Mouse (Mus musculus): Measurements from ENCODE around the gene Txnip.
"Not testable (repeated sequence)": the region's sequence is repeated elsewhere in the genome, so short reads cannot be mapped to it uniquely, and the experiment has no call there.

The Txnip gene

DNA sequence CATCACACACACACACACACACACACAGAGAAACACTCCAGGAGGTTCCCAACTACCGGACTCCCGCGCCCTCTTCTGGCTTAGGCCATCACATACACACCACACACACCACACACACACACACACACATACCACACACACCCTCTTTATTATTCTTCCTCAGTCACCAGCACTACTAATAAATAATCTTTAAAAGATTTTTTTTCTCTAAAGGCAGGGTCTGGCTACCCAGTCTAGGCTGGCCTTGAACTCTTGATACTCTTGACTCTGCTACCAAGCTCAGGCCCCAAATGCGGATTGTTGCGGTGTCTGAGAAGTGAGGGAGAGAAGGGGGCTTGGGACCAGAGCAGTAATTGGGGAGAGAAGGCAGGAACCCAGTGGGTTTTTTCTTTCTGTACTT lies 37.1 kb downstream of the Txnip start:
- DNase-seq (ENCODE audit: low spot score) = no peak

GRCm38 (mm10) chr3:96595661-96596060 lies 37.9 kb downstream of the Txnip start:
- no peak for DNase-seq (ENCODE audit: low spot score)

DNA sequence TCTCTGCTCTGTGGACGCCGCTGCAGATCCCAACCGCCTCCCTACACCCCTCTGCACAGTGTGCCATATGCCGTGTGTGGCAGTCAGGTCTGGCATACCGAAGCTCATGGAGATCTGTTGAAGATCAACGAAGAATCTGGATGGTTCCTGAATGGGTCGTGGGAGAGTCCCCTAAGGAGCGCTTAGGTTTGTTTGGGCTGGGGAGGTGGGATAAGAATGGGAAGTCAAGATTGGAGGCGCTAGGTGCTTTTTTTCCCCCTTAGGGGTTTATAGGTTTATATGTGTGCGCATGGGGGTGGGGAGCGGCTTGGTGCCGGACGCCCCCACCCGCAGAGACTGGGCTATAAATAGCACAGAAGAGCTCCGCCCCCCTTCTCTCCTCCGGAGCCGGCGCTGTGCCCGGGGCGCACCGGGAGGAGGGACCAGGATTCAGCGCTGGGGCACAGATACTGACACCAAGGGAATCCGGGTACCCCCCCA lies 38.5 kb downstream of the Txnip start, which contains the start of gene Ankrd34a:
Gene Ankrd34a, plus strand, starts transcription at position 409 of the 480 bp plus-strand sequence.
- no peak for DNase-seq (ENCODE audit: low spot score)

GRCm38 (mm10) chr3:96596855-96597254 lies 39.1 kb downstream of the Txnip start:
- DNase-seq (ENCODE audit: low spot score) = no peak

DNA sequence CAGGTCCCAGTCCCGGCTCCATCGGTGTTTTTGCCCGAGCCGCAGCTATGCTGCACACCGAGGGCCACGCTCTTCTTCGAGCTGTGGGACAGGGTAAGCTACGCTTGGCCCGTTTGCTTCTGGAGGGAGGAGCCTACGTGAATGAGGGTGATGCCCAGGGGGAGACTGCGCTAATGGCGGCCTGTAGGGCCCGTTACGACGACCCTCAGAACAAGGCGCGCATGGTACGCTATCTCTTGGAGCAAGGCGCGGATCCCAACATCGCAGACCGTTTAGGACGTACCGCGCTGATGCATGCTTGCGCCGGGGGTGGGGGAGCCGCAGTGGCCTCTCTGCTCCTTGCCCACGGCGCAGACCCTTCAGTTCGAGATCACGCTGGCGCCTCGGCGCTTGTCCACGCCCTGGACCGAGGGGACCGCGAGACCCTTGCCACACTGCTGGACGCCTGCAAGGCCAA lies 39.7 kb downstream of the Txnip start:
- DNase-seq (ENCODE audit: low spot score) = no peak

- DNase-seq (ENCODE audit: low spot score) = peak; percentile 52
These were observed 40.7 kb downstream of the Txnip start for GRCm38 (mm10) chr3:96598156-96599068.

DNA sequence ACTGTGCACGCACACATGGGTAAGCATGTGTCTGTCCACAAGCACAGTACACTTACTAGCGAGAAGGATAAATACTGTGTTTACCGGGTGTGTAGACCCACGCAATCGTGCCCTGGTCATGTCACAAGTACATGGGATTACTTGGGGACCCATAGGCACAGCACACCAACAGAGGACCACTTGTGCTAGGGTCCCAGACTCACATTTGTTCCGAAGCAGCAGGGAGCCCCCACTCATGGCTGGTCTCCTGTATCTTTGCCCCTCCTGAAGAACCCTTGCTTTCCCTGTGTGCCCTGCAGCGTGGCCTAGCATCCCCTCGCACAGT lies 41.3 kb downstream of the Txnip start:
- DNase-seq (ENCODE audit: low spot score) = no peak

DNA sequence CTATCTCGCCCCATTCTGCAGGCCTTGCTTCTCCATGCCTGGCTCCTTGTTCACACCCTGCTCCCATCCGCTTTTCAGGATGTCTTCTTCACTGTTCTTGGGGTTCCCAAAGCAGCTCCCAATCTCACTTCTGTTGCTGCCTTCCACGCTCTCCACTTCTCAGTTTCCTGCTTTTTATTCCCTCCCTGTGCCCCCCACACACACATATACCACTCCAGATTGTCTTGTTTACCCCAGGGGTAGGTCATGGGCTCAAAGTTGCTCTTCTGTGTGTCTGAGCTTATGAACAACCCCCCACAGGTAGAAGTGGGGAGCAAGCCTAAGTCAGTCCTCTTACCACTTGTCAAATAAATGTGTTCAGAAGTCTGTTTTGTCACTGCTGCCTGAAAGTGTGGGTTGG lies 41.7 kb downstream of the Txnip start:
- DNase-seq (ENCODE audit: low spot score) = no peak

GRCm38 (mm10) chr3:96600639-96601250 lies 43.0 kb downstream of the Txnip start, which contains the start of gene Lix1l:
Lix1l (plus strand) TSS chr3:96601149.
- peak; percentile 78 for DNase-seq (ENCODE audit: low spot score)

DNA sequence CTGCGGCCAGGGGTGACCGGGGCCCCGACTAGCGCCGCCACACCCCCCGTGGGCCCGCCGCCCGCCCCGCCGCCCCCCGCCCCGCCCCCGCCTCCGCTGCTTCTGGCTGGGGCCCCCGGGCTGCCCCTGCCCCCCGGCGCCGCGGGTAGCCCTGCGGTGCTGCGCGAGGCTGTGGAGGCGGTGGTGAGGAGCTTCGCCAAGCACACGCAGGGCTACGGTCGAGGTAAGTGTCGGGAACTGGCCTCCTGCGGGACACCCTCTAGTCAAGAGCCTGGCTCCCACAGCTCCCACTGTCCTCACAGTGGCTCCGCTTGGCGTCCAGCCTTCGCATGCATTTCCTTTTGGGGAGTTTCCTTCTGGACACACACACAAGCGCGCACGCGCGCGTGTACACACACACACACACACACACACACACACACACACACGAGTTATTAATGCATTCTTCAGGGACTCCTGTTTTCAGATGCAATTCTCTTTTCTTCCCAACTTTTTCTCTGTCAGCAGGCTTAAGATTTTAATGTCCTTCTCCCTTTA lies 43.6 kb downstream of the Txnip start:
- DNase-seq (ENCODE audit: low spot score) = peak; percentile 26

GRCm38 (mm10) chr3:96601941-96602703 lies 44.4 kb downstream of the Txnip start:
- DNase-seq (ENCODE audit: low spot score) = no peak

GRCm38 (mm10) chr3:96602704-96603084 lies 44.9 kb downstream of the Txnip start:
- no peak for DNase-seq (ENCODE audit: low spot score)

- DNase-seq (ENCODE audit: low spot score) = no peak
These were observed 45.6 kb downstream of the Txnip start for GRCm38 (mm10) chr3:96603311-96603710.

DNA sequence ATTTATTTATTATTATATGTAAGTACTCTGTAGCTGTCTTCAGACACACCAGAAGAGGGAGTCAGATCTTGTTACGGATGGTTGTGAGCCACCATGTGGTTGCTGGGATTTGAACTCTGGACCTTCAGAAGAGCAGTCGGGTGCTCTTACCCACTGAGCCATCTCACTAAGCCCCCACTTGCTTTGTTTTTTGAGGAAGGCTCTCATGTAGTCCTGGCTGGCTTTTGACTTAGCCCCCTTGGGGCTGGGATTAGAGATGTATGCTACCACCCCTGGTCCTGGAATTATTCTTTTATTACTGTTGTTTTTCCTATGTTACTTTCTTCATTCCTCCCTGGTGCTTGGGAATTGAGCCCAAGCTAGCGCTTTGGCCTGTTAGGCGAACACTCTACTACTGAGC lies 48.2 kb downstream of the Txnip start:
- not testable (repeated sequence) for DNase-seq (ENCODE audit: low spot score)

DNA sequence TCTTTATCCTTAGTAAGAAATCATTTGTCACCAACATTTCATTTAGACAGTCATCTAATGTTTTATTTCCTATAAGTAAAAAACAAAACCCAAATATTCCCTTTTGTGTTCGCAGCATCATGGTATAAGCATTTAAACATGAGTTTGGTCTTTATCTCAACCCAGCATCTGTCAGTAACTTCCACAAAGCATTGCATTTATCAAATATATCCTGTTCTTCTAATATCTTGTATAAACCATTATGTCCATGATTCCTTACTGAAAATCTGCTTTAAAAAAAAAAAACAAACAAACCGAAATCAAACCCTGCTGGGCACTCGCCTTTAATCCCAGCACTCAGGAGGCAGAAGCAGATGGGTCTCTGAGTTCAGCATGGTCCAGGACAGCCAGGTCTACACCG lies 48.9 kb downstream of the Txnip start:
- DNase-seq (ENCODE audit: low spot score) = no peak

All from urinary bladder, postnatal 25 days (tissue).